Mouse (Mus musculus): Measurements from ENCODE around the gene Pagr1a.

The Pagr1a gene

GRCm38 (mm10) chr7:127016971-127017949, at the start of gene Pagr1a:
Pagr1a (minus strand) TSS chr7:127017352.
- in situ Hi-C loops (cut with MboI; ENCODE audit: low pct_unique_long_range_greater_than_20kb in 1 of 2, low sequenced_read_pairs in 2 of 2, unreplicated experiment in 1 of 2) = no loop called here

GRCm38 (mm10) chr7:127066317-127066716, 49.2 kb upstream of the Pagr1a start:
- in situ Hi-C loops (cut with MboI; ENCODE audit: low pct_unique_long_range_greater_than_20kb in 1 of 2, low sequenced_read_pairs in 2 of 2, unreplicated experiment in 1 of 2) = no loop called here

GRCm38 (mm10) chr7:127065538-127065937, 48.4 kb upstream of the Pagr1a start:
- in situ Hi-C loops (cut with MboI; ENCODE audit: low pct_unique_long_range_greater_than_20kb in 1 of 2, low sequenced_read_pairs in 2 of 2, unreplicated experiment in 1 of 2) = no loop called here

GRCm38 (mm10) chr7:127055026-127055585, 38.0 kb upstream of the Pagr1a start:
- in situ Hi-C loops (cut with MboI; ENCODE audit: low pct_unique_long_range_greater_than_20kb in 1 of 2, low sequenced_read_pairs in 2 of 2, unreplicated experiment in 1 of 2) = no loop called here

GRCm38 (mm10) chr7:127041851-127042672, 24.9 kb upstream of the Pagr1a start, which contains the start of gene Kif22:
Kif22 (minus strand) TSS chr7:127042471.
- in situ Hi-C loops (cut with MboI; ENCODE audit: low pct_unique_long_range_greater_than_20kb in 1 of 2, low sequenced_read_pairs in 2 of 2, unreplicated experiment in 1 of 2) = no loop called here

- in situ Hi-C loops (cut with MboI; ENCODE audit: low pct_unique_long_range_greater_than_20kb in 1 of 2, low sequenced_read_pairs in 2 of 2, unreplicated experiment in 1 of 2) = no loop called here
These were observed 14.1 kb upstream of the Pagr1a start for GRCm38 (mm10) chr7:127031244-127031643.

GRCm38 (mm10) chr7:127030172-127030571, 13.0 kb upstream of the Pagr1a start:
- in situ Hi-C loops (cut with MboI; ENCODE audit: low pct_unique_long_range_greater_than_20kb in 1 of 2, low sequenced_read_pairs in 2 of 2, unreplicated experiment in 1 of 2) = no loop called here

GRCm38 (mm10) chr7:127027885-127028284, 10.7 kb upstream of the Pagr1a start:
- in situ Hi-C loops (cut with MboI; ENCODE audit: low pct_unique_long_range_greater_than_20kb in 1 of 2, low sequenced_read_pairs in 2 of 2, unreplicated experiment in 1 of 2) = no loop called here

GRCm38 (mm10) chr7:127026984-127027726, 10.0 kb upstream of the Pagr1a start, which contains the start of gene Maz:
Maz (minus strand) TSS chr7:127027037.
- in situ Hi-C loops (cut with MboI; ENCODE audit: low pct_unique_long_range_greater_than_20kb in 1 of 2, low sequenced_read_pairs in 2 of 2, unreplicated experiment in 1 of 2) = no loop called here

- in situ Hi-C loops (cut with MboI; ENCODE audit: low pct_unique_long_range_greater_than_20kb in 1 of 2, low sequenced_read_pairs in 2 of 2, unreplicated experiment in 1 of 2) = no loop called here
These were observed 9.4 kb upstream of the Pagr1a start for GRCm38 (mm10) chr7:127026616-127026983.

- in situ Hi-C loops (cut with MboI; ENCODE audit: low pct_unique_long_range_greater_than_20kb in 1 of 2, low sequenced_read_pairs in 2 of 2, unreplicated experiment in 1 of 2) = no loop called here
These were observed 9.0 kb upstream of the Pagr1a start for GRCm38 (mm10) chr7:127026161-127026600.

GRCm38 (mm10) chr7:127025556-127026160, 8.5 kb upstream of the Pagr1a start:
- in situ Hi-C loops (cut with MboI; ENCODE audit: low pct_unique_long_range_greater_than_20kb in 1 of 2, low sequenced_read_pairs in 2 of 2, unreplicated experiment in 1 of 2) = no loop called here

GRCm38 (mm10) chr7:127024755-127025555, 7.8 kb upstream of the Pagr1a start:
- in situ Hi-C loops (cut with MboI; ENCODE audit: low pct_unique_long_range_greater_than_20kb in 1 of 2, low sequenced_read_pairs in 2 of 2, unreplicated experiment in 1 of 2) = no loop called here

- in situ Hi-C loops (cut with MboI; ENCODE audit: low pct_unique_long_range_greater_than_20kb in 1 of 2, low sequenced_read_pairs in 2 of 2, unreplicated experiment in 1 of 2) = no loop called here
These were observed 6.9 kb upstream of the Pagr1a start for GRCm38 (mm10) chr7:127023896-127024690.

GRCm38 (mm10) chr7:127023272-127023691, 6.1 kb upstream of the Pagr1a start:
- in situ Hi-C loops (cut with MboI; ENCODE audit: low pct_unique_long_range_greater_than_20kb in 1 of 2, low sequenced_read_pairs in 2 of 2, unreplicated experiment in 1 of 2) = no loop called here

GRCm38 (mm10) chr7:127022528-127023271, 5.5 kb upstream of the Pagr1a start:
- in situ Hi-C loops (cut with MboI; ENCODE audit: low pct_unique_long_range_greater_than_20kb in 1 of 2, low sequenced_read_pairs in 2 of 2, unreplicated experiment in 1 of 2) = no loop called here

Data from mouse embryonic stem cell (cell line).